13 mouse cellular contexts compared by ENCODE assay signal in genomic region chr8:78162046-78162445, GRCm38 (mm10). TPM values are rescaled to one million over a fixed set of nuclear protein-coding genes. Genes with fewer than 3 reads are reported as not detected.
DNase-seq lines count a peak whose midpoint lies in the region; ATAC-seq and TF ChIP-seq lines count a peak whose summit lies in the region.
"Had no signal": no experiment of that assay in that cellular context is flagged by ENCODE, and none has a peak within 500 bp of the region (broad histone marks: within the 10 kb centered on the region; RNA-seq: fewer than 3 reads in every experiment).

No protein-coding gene starts in this region.

- 0 out of 2 replicates have a peak, but pooled peaks cover 2% of the 10 kb centered on the region for H3K4me1 ChIP-seq in kidney, postnatal 0 days (replicated peaks; ENCODE audit: insufficient read depth, low read length)
- H3K4me1 ChIP-seq in kidney, embryonic 15.5 days = peaks cover 3% of the 10 kb centered on the region; the same call in 1 of the 2 replicates

- H3K9me3 ChIP-seq in kidney, postnatal 0 days (replicated peaks; ENCODE audit: low read length) = no peaks in the 10 kb centered on the region
- no peaks in the 10 kb centered on the region for H3K9me3 ChIP-seq in kidney, embryonic 15.5 days (replicated peaks)

- DNase-seq in kidney, postnatal 0 days (ENCODE audit: low spot score) = peak; percentile 10
- DNase-seq in right cerebral cortex, adult 18-20 months = peak; percentile 5
- no peak for DNase-seq in right cerebral cortex, postnatal 36 days (ENCODE audit: low spot score in 2 of 2)
- DNase-seq in layer of hippocampus, adult 2 months (ENCODE audit: low spot score in 2 of 2) = peak; percentile 16 to 30
- no peak for DNase-seq in urinary bladder, adult 18-20 months (ENCODE audit: low spot score in 2 of 2)
- DNase-seq in T-cell, adult 2 months (ENCODE audit: low spot score) = no peak
- DNase-seq: heart, adult 18-20 months; heart, postnatal 10 days; liver; thymus, adult 2 months had no signal

- no peak for ATAC-seq in kidney, postnatal 0 days (replicated peaks; ENCODE audit: low FRiP score, low read depth)
- no peak for ATAC-seq in kidney, embryonic 15.5 days (replicated peaks; ENCODE audit: low FRiP score)
- ATAC-seq: hindbrain, embryonic 16.5 days; lung, postnatal 0 days had no signal

- no peak overlapping the region for H3K9ac ChIP-seq in kidney, postnatal 0 days (ENCODE audit: low read depth, low read length)
- no peak overlapping the region for H3K9ac ChIP-seq in kidney, embryonic 15.5 days

- TF ChIP-seq CTCF in kidney, postnatal 0 days (IDR thresholded peaks at IDR 0.05; ENCODE audit: low read depth) = no peak
- TF ChIP-seq CTCF in layer of hippocampus, adult 2 months (conservative IDR thresholded peaks at IDR 0.05) = no peak

- no peaks in the 10 kb centered on the region for H3K27me3 ChIP-seq in kidney, postnatal 0 days (ENCODE audit: insufficient read depth, low read length)
- no peaks in the 10 kb centered on the region for H3K27me3 ChIP-seq in kidney, embryonic 15.5 days

- H3K27ac ChIP-seq in kidney, postnatal 0 days = no peak overlapping the region
- H3K27ac ChIP-seq in kidney, embryonic 15.5 days = no peak overlapping the region
- peak overlapping the region; percentile 49; the same call in 1 of the 2 replicates for H3K27ac ChIP-seq in layer of hippocampus, adult 2 months

- H3K4me2 ChIP-seq in kidney, postnatal 0 days (ENCODE audit: low read length) = no peak overlapping the region
- H3K4me2 ChIP-seq in kidney, embryonic 15.5 days = no peak overlapping the region

- no peak overlapping the region for H3K4me3 ChIP-seq in kidney, postnatal 0 days (replicated peaks; ENCODE audit: low read depth, low read length)
- no peak overlapping the region for H3K4me3 ChIP-seq in kidney, embryonic 15.5 days (replicated peaks)
- no peak overlapping the region for H3K4me3 ChIP-seq in layer of hippocampus, adult 2 months

- H3K36me3 ChIP-seq in kidney, postnatal 0 days (ENCODE audit: insufficient read depth, low read length) = no peaks in the 10 kb centered on the region
- H3K36me3 ChIP-seq in kidney, embryonic 15.5 days = no peaks in the 10 kb centered on the region

- WGBS in kidney, postnatal 0 days = 40% methylated on average over 1 of the region's 1 CpGs
- 43% methylated on average over 1 of the region's 1 CpGs for WGBS in kidney, embryonic 15.5 days

RNA-seq across cellular contexts. Expression of gene Ttc29, which starts 51.1 kb away (rescaled TPM):
- polyA plus RNA-seq in kidney, postnatal 0 days (2015; fragmentation: Nextera tagmentation; extraction: Ambion mirVana) = 0.06 and 0.20 TPM in 2 replicates
- polyA plus RNA-seq in kidney, embryonic 15.5 days (2015; fragmentation: Nextera tagmentation; extraction: Ambion mirVana) = not detected in 2 replicates
- total RNA-seq in layer of hippocampus, adult 2 months (2021) = not detected
- total RNA-seq: heart, postnatal 10 days had no signal
- polyA plus RNA-seq: thymus, adult 2 months had no signal

Comparison
In these comparisons a context has a peak if more than half of its experiments do, and no peak if none do; other contexts are left out.
1. DNase-seq: peak in kidney, postnatal 0 days (single experiment), right cerebral cortex, adult 18-20 months (single experiment) and layer of hippocampus, adult 2 months (2 of 2); none in right cerebral cortex, postnatal 36 days (0 of 2), urinary bladder, adult 18-20 months (0 of 2) and T-cell, adult 2 months (single experiment).